Mouse (Mus musculus) natural killer cell, adult 2 months (primary cell): ENCODE results near the gene Idh1.

Source experiments
- DNase-seq, 2 experiments: peaks; one replicate each; pipeline ENCODE4 v3.0.0; 2022; ENCODE audit warnings: low spot score in 2 of 2

The Idh1 gene

GRCm38 (mm10) chr1:65176912-65177311, 9.4 kb downstream of the Idh1 start:
- DNase-seq: no peak

DNA sequence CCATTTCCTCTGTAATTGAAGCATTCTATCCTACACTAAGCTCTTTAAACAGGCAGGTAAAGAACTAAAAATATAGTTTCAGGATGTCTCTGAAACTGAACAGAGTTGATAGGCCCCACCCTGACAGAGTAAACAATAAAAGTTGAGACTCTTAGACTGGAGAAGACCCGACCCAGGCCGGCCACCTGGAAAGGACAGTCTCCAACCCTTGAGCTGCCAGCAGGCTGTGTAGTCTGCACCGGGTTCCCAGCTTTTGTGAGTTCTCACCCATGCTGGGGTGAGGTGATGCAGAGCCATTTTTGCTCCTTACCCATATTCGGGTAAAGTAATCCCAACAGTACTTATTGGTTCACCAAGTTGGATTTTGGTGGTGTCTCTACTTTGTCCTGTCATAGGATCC, 10.1 kb downstream of the Idh1 start:
- DNase-seq: no peak

- DNase-seq: no peak
Observed at GRCm38 (mm10) chr1:65173716-65174115, 12.6 kb downstream of the Idh1 start.

- no peak for DNase-seq
Observed at GRCm38 (mm10) chr1:65171579-65171978, 14.7 kb downstream of the Idh1 start.

GRCm38 (mm10) chr1:65169947-65170346, 16.4 kb downstream of the Idh1 start:
- no peak for DNase-seq

DNA sequence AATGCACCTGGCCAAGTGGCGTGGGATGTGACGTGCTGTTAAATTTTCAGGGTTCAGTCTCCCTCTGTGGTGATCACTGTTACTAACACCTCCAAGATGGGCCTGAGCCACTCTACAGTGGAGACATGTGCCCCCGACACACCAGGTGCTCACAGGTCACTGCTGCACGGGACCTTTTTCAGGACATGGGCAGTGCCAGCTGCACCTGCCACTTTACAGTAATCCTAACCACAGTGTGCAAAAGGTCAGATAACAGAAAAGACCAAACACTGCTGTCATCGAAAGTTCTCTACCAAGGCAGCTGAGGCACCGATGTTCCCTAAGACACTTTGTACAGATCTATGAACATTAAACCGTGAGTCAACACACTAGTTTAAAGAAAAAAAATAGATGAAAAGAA, 16.8 kb downstream of the Idh1 start:
- no peak for DNase-seq

DNA sequence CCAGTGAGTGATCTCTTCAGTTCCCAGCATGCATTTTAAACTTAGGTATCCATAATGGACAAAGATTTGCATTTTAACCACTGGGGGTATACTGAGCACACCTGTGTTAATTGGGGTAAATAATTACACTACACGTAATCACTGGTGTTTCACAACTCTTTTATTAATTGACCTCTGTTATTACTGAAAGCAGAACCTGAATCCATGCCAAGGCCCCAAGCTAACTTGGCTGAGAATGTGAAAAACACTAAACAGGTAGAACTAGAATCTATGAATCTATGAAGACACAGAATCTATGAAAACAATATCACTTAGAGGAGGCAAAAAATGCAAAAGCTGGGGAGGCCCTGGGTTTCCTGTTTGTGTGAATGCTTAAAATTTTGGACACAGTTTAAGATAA, 18.8 kb downstream of the Idh1 start:
- DNase-seq: no peak

DNA sequence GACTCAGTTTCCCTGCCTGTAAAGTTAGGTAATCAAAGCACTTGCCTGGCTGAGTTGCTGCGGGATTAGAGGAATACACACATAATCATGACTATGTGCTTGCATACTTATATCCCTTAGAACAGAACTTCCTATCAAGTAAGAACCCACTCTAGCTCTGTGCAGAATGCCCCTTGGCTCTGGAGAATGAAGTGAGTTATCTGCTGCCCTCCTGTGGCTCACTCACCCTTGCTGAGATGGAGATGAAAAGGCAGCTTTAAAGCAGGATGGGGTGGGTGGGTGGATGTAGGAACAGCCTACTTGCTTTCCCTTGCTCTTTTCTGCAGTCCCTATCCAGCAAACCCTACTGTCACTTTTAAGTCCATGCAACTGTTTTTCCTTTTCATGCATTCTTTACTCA, 24.1 kb downstream of the Idh1 start:
- DNase-seq: no peak

- no peak for DNase-seq
Observed at GRCm38 (mm10) chr1:65156111-65156510, 30.2 kb downstream of the Idh1 start.

DNA sequence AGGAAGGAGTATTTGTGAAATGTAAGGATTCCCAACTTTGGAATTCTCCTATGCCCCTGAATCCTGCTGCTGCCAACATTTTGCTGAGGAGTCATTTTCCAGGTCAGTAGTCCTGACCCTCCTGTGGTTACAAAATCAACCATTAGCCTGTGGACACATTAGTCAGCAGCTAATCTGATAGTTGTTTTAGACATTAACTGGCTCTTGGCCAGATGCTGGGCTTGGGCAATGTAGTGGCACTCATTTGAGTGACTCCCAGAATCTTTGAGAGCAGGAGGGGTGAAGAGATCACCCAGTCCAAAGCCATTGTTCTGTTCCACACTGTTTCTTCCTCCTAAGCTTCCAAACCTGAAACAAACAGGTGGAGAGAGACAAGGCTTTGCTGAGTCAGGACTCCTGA, 31.5 kb downstream of the Idh1 start:
- DNase-seq: no peak

DNA sequence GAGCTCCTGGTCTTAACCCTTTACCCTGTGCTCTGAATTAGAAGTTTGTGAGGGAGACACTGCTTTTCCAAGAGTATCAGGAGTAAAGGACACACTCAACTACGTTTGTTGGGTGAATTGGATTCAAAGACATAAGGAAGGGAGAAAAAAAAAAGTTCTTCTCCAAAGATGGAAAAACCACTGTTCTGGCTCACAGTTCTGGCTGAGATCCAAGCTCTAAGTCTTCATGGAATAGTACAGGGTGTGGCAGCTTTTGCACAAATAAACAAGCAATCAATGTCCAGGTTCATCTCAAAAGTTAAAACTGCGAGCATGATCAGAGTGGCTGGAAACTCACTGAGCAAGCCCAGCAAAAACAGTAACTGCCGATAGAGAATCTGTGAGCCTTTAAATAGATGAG, 38.3 kb downstream of the Idh1 start:
- no peak for DNase-seq

DNA sequence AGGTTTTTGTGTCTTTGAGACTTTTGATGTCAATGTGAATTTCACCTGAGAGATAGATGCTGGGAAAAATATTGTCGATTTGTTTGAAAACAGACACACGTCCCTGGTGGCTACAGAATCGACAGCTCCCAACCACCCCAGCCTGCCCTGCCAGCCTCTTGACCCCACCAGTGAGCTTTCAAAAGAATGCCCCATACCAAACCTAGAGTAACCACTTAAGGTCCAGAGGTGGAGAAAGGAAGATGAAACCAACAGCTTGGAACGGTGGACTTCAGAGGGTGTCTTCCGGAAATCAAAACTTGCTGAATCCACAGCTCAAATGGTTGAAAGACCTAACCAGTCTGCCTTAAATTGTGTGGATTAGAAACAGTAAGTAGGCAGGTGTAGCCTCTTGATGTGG, 39.0 kb downstream of the Idh1 start:
- DNase-seq: no peak

DNA sequence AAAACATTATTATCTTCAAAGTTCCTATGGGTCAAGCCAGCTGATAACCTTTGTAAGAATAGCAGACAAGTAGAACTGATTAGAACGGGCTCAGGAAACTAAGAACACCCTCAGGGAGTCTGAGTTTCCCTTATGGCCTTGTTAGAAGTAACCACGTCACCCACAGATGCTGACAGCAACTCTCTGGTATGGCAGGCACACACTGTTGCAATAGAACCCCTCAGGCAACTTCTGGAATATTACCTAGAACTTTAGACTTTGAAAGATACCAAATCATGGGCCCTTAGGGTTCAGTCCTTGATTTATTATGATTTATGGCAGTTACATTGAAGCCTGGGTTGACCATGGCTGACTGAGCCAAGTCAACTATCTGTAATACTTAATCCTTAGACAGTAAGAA, 39.7 kb downstream of the Idh1 start:
- no peak for DNase-seq

DNA sequence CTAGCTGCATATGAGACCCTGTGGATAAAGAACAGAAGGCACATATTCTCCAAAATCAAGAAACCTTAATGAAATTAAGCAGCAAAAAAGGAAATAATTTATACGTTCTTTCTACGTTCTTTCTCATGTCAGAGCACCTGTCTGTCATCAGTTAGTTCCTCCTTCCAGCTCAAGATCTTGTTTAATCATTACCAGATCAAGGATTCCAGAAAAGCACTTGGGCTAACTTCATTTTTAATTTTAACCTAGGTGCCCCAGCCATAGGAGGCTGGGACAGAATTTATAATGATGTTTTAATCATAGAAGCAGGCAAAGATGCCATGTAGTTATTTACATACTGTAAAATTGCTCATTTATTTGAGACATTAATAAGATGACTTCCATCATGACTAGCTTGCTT, 41.5 kb downstream of the Idh1 start:
- no peak for DNase-seq

DNA sequence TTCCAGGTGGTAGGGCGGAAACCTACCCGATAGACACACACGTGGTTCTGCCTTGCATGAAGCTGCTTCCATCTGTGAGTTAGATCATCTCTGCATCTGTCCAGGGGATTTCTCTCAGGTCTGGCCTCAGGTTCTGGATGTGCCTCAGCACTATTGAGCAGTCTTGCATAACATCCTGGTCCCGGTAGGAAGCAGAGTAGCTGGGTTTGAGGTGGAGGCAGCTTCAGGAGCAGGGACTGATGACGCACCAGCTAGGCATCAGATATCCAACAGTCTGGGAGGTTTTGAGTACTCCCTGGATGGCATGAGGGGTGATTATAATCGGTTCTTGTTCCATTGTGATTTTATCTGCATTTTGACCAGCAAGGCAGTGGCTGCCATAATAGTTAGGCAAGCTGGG, 48.7 kb downstream of the Idh1 start:
- DNase-seq: no peak

DNA sequence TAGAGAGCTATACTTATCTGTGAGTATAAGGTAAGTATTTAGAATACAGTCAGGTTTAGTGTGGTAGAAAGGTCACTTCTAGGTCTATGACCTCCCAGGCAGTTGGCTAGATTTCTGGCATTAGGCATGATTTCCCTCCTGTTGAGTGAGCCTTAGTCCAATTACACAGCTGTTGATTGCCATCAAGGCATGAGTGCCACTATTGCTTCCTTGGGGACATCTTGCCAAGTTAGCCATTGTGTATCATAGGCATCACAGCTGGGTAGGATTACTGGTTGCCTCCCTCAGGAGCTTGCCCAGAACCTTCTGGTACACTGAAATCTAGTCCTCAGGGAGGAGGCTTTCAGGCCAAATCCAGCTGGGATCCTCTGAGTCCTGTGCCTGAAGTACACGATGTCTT, 53.5 kb downstream of the Idh1 start:
- DNase-seq: no peak

DNA sequence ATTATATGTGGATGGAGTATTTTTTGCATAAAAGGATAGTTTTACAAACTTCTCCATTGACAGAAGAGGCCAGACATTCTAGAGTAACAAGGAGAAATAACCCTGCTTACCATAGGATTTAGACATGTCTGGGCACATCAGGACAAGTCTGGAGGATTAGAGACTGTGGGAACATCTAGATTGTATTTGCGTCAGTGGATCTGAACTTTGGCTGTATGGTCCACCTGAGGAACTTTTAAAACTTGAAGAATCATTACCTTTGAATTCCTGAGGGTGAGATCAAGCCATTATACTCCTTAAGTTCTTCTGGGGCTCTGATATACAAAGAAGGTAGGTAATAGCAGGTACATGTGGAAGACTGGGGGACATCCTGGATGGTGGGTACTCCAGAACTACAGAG, 54.6 kb downstream of the Idh1 start:
- DNase-seq: no peak

DNA sequence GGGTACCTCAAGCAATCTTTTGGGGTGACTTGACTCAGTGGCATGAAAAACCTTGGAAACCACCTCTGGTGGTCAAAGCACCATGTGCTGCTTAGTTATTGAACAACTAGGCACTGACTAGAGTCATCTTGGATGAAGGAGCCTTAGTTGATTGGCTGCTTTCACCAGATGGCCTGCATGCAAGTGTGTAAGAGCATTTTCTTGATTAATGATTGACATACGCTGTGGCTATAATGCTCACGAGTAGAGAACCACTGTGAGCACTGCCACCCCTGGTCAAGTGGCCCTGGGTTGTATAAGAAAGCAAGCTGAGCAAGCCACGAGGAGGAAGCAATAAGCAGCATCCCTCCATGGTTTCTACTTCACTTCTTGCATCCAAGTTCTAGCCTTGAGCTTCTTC, 56.1 kb downstream of the Idh1 start:
- DNase-seq: no peak

GRCm38 (mm10) chr1:65129634-65130180, 56.6 kb downstream of the Idh1 start:
- no peak for DNase-seq

DNA sequence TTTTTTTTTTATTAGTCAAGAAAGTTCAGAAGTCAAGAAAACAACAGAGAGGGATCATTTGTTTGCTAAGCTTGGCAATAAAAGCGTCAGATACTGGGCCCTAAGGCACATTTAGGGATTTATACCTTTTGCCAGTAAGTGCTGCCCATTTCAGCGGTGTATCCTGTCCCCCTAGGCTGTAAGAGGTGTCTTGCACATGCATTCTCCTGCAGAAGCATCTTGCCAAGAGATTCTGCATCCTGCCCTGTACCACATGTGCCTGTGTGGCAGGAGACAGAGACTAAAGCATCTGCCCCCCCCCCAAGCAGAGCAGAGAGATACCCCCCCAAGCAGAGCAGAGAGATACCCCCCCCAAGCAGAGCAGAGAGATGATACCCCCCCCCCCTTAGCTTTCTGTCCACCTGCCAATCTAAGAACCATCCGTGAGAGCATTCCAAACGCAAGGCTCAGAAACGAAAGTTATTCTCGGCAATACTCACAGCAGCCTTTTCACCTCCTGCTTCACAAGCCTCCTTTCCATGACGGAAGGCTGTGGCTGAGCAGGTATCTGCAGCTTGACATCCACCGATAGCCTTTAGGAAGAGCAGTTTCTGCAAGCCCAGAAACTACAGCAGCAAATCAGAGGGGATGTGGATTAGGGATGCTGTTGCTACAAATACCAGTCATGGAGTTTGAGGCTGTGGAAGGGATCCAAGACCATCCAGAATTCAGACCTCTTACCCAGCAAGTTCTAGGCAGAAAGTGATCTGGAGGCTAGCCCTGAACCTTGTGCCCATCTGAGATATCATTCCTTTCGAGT, 63.5 kb downstream of the Idh1 start, which contains the start of gene D630023F18Rik:
D630023F18Rik (minus strand) TSS at position 641 of the 799 bp plus-strand sequence.
- DNase-seq: no peak

GRCm38 (mm10) chr1:65119438-65119837, 66.9 kb downstream of the Idh1 start, which contains the start of gene Gm28845:
Gene Gm28845, minus strand, starts transcription at chr1:65119558.
- no peak for DNase-seq

DNA sequence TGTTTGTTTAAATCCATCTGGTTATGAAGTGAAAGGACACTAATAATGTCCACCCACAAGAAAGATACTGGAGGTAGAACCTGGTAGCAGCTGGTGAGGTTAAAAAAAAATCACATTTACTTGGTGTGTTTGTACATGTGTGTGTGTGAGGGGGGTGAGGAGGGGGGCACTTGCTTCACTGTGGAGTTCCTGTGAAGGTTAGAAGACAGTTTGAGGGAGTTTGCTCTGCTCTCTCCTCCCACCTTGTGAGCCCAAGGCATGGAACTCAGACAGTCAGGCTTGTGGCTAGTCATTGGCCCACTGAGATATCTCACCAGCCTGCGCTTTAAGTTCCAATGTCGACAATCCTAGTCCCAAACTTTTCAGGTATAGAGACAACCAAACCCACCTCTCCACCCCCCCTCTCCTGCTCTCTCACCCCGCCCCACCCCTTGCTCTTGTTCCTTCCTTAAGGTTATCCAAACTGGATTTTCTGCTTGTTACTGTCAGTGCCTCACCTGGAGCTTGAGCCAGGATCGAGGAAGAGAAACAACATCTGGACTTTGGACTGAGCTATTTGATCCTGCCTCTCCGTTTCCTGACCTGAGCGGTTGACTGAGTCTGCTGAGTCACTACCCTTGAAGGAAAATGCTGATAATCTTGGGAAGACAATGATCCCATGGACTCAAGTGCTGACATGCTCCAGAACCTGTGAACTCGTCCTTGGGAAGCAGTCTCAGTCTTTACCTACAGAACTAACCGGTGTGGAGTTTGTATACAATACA, 68.0 kb downstream of the Idh1 start:
- no peak for DNase-seq
